Mouse (Mus musculus): ENCODE measurements around the gene Alas2.

DNA sequence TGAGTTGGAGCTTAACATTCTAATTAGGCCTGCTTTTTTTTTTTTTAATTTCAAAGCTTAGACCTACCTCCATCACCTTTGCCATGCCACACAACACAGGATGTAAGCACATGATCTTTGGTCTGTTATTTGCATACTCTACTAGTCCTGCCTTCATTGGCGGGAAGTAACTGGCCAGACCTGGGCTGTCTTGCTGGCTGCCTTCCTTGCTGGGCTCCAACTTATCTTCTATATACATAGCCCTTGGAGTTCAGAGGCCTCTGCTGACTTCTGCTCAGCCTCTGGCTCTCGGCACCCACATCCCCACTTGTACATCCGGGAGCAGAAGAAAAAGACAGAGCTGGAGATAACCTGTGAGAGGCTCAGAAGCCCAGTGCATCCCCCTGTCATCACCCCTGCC is 47.0 kb downstream of the Alas2 start:
- TF ChIP-seq CTCF (IDR thresholded peaks at IDR 0.05; ENCODE audit: control insufficient read depth, insufficient read depth, low read length) (no peak), POLR2A (IDR thresholded peaks at IDR 0.05; ENCODE audit: borderline replicate concordance, control insufficient read depth, low read depth, low read length) (no peak)
